Mouse (Mus musculus) ES-E14 (cell line): ENCODE results near the gene Aplp2. TPM values are rescaled to one million over a fixed set of nuclear protein-coding genes. Genes with fewer than 3 reads are reported as not detected.

Experiments used
- DNase-seq: peaks from one replicate; pipeline ENCODE4 v3.0.0-alpha.2; 2013; ENCODE audit warnings: low read depth, low spot score
- H3K27ac ChIP-seq: 2 replicates; pipeline ENCODE4 v1.5.1; 2012; ENCODE audit warnings: low read depth, mild to moderate bottlenecking, low read length, moderate library complexity, mixed read lengths; ENCODE audit not compliant: poor library complexity, insufficient read depth, severe bottlenecking
- H3K36me3 ChIP-seq: 2 replicates; pipeline ENCODE4 v1.6.1; 2012; ENCODE audit warnings: mild to moderate bottlenecking, low read length, moderate library complexity, mixed read lengths; ENCODE audit not compliant: control insufficient read depth, poor library complexity, insufficient read depth, severe bottlenecking
- H3K4me1 ChIP-seq, 2 experiments: fragments of 150-350 bp in 1 of 2; sonication (generic) in 1 of 2; 2 replicates each; pipeline ENCODE4 v1.6.1; 2012; ENCODE audit warnings: low read length in 2 of 2, mild to moderate bottlenecking in 1 of 2, mixed read lengths in 1 of 2; ENCODE audit not compliant: control insufficient read depth in 2 of 2, insufficient read depth in 2 of 2, poor library complexity in 1 of 2
- H3K4me3 ChIP-seq, 2 experiments: fragments of 150-350 bp in 1 of 2; sonication (generic) in 1 of 2; 2 replicates each; pipeline ENCODE4 v1.5.1; 2012; ENCODE audit warnings: low read length in 2 of 2, low read depth in 1 of 2, mild to moderate bottlenecking in 1 of 2, mixed read lengths in 1 of 2; ENCODE audit not compliant: insufficient read depth in 1 of 2, poor library complexity in 1 of 2, severe bottlenecking in 1 of 2
- H3K9ac ChIP-seq: 2 replicates; pipeline ENCODE4 v1.6.1; 2012; ENCODE audit warnings: low read depth, mild to moderate bottlenecking, low read length, mixed read lengths; ENCODE audit not compliant: poor library complexity, insufficient read depth, severe bottlenecking
- H3K9me3 ChIP-seq: fragments of 150-350 bp; sonication (generic); 2 replicates; pipeline ENCODE4 v1.6.1; 2012; ENCODE audit warnings: low read depth, mild to moderate bottlenecking, low read length; ENCODE audit not compliant: control insufficient read depth, insufficient read depth
- CHD2 ChIP-seq: IDR thresholded peaks from 2 replicates; pipeline ENCODE4 v1.6.1; 2014; ENCODE audit warnings: mild to moderate bottlenecking, low read depth, low read length, inconsistent platforms
- HCFC1 ChIP-seq: IDR thresholded peaks from 2 replicates; pipeline ENCODE4 v1.6.1; 2012; ENCODE audit warnings: low read length, inconsistent platforms, borderline replicate concordance; ENCODE audit not compliant: insufficient read depth
- MAFK ChIP-seq: IDR thresholded peaks from 2 replicates; pipeline ENCODE4 v1.6.1; 2014; ENCODE audit warnings: mild to moderate bottlenecking, low read depth, low read length, inconsistent platforms; ENCODE audit not compliant: insufficient read depth
- ZC3H11A ChIP-seq: IDR thresholded peaks from 2 replicates; pipeline ENCODE4 v1.6.1; 2012; ENCODE audit warnings: low read depth, mild to moderate bottlenecking, inconsistent platforms, low read length, borderline replicate concordance
- ZNF384 ChIP-seq: IDR thresholded peaks from 2 replicates; pipeline ENCODE4 v1.6.1; 2012; ENCODE audit warnings: low read depth, low read length, inconsistent platforms
- in situ Hi-C, 2 experiments: fragments of 600-800 bp; cut with MboI; formaldehyde crosslinking; loops; one replicate each; pipeline ENCODE4 v1.15.1; 2025; ENCODE audit warnings: low sequenced_read_pairs in 2 of 2, inconsistent platforms in 1 of 2; ENCODE audit not compliant: unreplicated experiment in 2 of 2
- total RNA-seq: library from RNA; depleted of rRNA; stranded (reverse); fragments of 300-350 nt; gene quantifications from 2 replicates; pipeline ENCODE4 v1.2.3, GENCODE M21; 2012

Gene Aplp2
- total RNA-seq, 1 experiment = 320 TPM

DNA sequence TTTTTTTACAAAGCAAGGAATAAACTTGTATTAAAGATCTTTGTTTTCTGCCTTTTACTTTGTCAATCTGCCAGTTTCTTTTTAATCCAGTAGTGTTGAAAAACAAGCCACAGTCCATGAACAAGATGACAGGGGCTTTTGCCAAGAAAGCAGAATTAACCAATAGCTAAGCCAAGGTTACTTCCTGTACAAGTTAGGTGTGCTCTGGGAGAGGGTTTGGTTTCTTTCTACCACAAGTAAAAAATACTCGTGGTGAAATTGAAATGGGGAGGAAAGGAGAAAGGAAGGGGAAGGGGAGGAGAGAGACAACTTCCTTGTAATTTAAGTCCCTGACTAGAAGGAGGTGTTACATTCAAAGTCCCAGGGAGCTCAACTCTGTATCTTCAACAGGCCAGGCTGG is 48.7 kb downstream of the Aplp2 start:
- in situ Hi-C loops = loop anchor here in 1 of 2 experiments (10.0 kb wide), 1 partner anchor 182 kb away; no protein-coding TSS in a partner anchor
- H3K27ac ChIP-seq = no peak overlapping the region
- H3K36me3 ChIP-seq = peaks cover 35% of the 10 kb centered on the region
- TF ChIP-seq CHD2 = no peak
- TF ChIP-seq ZC3H11A = no peak
- no peak for TF ChIP-seq HCFC1
- no peak for TF ChIP-seq MAFK
- no peak for TF ChIP-seq ZNF384
- DNase-seq = no peak
- H3K9ac ChIP-seq = no peak overlapping the region
- H3K9me3 ChIP-seq = no peaks in the 10 kb centered on the region
- no peak overlapping the region for H3K4me3 ChIP-seq
- H3K4me1 ChIP-seq = no peaks in the 10 kb centered on the region

DNA sequence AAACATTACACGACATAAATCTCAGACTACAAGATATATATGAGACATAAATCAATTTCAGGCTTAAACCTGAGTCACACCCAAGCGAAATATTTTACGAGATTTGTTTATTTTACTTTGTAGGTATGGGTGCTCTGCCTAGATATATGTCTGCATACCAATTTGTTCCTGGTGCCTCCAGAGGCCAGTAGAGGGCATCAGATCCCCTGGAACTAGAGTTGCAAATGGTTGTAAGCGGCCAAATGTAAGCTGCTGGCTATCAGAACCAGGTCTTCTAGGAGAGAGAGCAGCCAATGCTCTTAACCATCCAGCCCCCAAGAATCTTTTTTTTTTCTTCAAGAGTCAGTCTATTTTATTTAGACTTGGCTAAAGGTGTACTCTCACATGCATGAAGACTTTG is 51.7 kb downstream of the Aplp2 start:
- H3K27ac ChIP-seq = no peak overlapping the region
- TF ChIP-seq MAFK = no peak
- TF ChIP-seq HCFC1 = no peak
- no peak for TF ChIP-seq CHD2
- TF ChIP-seq ZC3H11A = no peak
- TF ChIP-seq ZNF384 = no peak
- peaks cover 41% of the 10 kb centered on the region for H3K36me3 ChIP-seq
- no peak overlapping the region for H3K9ac ChIP-seq
- in situ Hi-C loops = loop anchor here in 1 of 2 experiments (10.0 kb wide), 1 partner anchor 185 kb away; no protein-coding TSS in a partner anchor
- H3K9me3 ChIP-seq = no peaks in the 10 kb centered on the region
- DNase-seq = peak; percentile 28
- H3K4me3 ChIP-seq = no peak overlapping the region
- H3K4me1 ChIP-seq = no peaks in the 10 kb centered on the region

- peaks cover 38% of the 10 kb centered on the region for H3K36me3 ChIP-seq
- no peak overlapping the region for H3K9ac ChIP-seq
- no peaks in the 10 kb centered on the region for H3K4me1 ChIP-seq
- no peak overlapping the region for H3K4me3 ChIP-seq
- no peak overlapping the region for H3K27ac ChIP-seq
- TF ChIP-seq ZNF384 (no peak), ZC3H11A (no peak), HCFC1 (no peak), CHD2 (no peak), MAFK (no peak)
- in situ Hi-C loops = no loop called here
- DNase-seq = no peak
- H3K9me3 ChIP-seq = no peaks in the 10 kb centered on the region
These were observed 55.0 kb downstream of the Aplp2 start for GRCm38 (mm10) chr9:31156594-31156993.

GRCm38 (mm10) chr9:31151050-31151449 is 60.6 kb downstream of the Aplp2 start:
- Histone ChIP-seq H3K9me3 (no peaks in the 10 kb centered on the region), H3K4me3 (no peak overlapping the region), H3K36me3 (peaks cover 31% of the 10 kb centered on the region), H3K4me1 (peaks cover 0 to 2% of the 10 kb centered on the region in 2 experiments; a peak in 1 of 4 replicates), H3K27ac (no peak overlapping the region), H3K9ac (no peak overlapping the region)
- no peak for TF ChIP-seq MAFK
- TF ChIP-seq ZC3H11A = no peak
- no peak for TF ChIP-seq CHD2
- no peak for TF ChIP-seq ZNF384
- no peak for TF ChIP-seq HCFC1
- peak; percentile 47 for DNase-seq
- in situ Hi-C loops = no loop called here

DNA sequence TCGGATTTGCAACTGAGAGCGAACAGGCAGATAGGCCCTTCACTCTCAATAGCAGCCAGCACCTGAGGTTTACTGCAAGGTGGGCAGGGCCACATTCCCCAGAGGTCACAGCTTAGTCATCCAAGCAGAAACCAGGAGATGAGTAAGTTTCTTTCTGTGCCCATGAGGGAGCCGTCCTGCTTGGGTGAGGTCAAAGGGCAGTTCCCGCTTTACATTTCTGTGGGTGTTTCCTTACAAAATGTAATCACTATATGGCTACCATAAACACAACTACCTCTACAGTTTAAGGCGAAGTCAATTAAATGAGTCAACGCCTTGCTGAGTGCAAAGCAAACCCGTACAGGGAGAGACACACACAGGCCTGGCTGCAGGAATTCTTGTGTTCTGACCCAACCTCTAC is 63.5 kb downstream of the Aplp2 start:
- DNase-seq = no peak
- Histone ChIP-seq H3K9me3 (no peaks in the 10 kb centered on the region), H3K36me3 (peaks cover 23% of the 10 kb centered on the region), H3K27ac (no peak overlapping the region), H3K4me1 (peaks cover 0 to 2% of the 10 kb centered on the region in 2 experiments; a peak in 1 of 4 replicates), H3K9ac (no peak overlapping the region), H3K4me3 (no peak overlapping the region)
- TF ChIP-seq HCFC1 = no peak
- TF ChIP-seq ZNF384 = no peak
- 0 out of 2 replicates have a peak, but pooled peaks have one; percentile 22 for TF ChIP-seq MAFK
- TF ChIP-seq CHD2 = no peak
- in situ Hi-C loops = no loop called here
